Mouse (Mus musculus) erythroblast, embryonic 14.5 days (primary cell): Measurements from ENCODE around the gene Mpped2.

Source experiments
- GATA1 ChIP-seq: IDR thresholded peaks from 2 replicates; pipeline ENCODE4 v1.6.1; 2012; ENCODE audit warnings: low read length, inconsistent platforms, mixed read lengths
- TAL1 ChIP-seq: IDR thresholded peaks from 3 replicates; pipeline ENCODE4 v1.6.1; 2012; ENCODE audit warnings: low read length, inconsistent platforms, mixed read lengths

GRCm38 (mm10) chr2:106855623-106856350 is 162.7 kb downstream of the Mpped2 start:
- no peak for TF ChIP-seq GATA1
- no peak for TF ChIP-seq TAL1
